Mouse (Mus musculus) testis, postnatal 10 days (tissue): ENCODE data around the gene Hrct1.
A peak's percentile ranks its signal among the peaks of the same experiment; 100 is the strongest.

Experiments
- DNase-seq: peaks from one replicate; pipeline ENCODE4 v3.0.0; 2021; ENCODE audit warnings: low spot score

Gene Hrct1

DNA sequence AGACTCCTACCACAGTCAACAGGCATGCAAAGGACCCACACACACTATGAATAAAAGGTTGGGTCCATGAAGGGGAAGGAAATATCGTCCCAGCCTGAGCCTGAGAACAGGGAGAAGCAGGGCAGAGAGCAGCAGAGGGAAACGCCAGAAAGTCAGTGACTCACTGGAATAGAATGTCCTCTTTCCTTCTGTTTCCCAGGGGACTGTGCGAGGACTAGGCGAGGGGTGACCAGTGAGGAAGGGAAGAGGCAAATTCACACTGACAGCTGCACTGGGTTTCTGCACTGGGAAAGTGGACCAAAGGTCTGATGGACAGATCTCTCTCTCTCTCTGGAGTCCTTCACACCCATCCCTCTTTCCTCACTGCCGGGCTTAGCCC is 1.6 kb downstream of the Hrct1 start:
- DNase-seq = no peak

DNA sequence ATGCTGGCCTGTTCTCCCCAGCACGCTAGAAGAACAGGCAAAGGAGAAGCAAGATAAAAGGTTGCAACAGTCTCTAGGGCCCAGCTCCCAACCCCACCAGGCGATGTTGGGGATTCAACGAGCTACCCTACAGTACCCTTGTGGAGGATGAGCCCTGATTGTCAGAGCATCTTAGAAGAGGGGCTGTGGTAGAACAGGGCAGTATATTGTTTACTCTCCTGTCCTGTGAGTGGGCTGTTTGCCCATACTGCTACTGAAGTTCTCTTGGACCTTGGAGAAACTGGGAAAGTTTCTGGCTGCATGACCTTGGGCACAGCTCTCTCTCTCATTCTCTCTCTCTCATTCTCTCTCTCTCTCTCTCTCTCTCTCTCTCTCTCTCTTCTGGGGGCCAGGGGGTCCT is 2.1 kb downstream of the Hrct1 start:
- peak; percentile 58 for DNase-seq

DNA sequence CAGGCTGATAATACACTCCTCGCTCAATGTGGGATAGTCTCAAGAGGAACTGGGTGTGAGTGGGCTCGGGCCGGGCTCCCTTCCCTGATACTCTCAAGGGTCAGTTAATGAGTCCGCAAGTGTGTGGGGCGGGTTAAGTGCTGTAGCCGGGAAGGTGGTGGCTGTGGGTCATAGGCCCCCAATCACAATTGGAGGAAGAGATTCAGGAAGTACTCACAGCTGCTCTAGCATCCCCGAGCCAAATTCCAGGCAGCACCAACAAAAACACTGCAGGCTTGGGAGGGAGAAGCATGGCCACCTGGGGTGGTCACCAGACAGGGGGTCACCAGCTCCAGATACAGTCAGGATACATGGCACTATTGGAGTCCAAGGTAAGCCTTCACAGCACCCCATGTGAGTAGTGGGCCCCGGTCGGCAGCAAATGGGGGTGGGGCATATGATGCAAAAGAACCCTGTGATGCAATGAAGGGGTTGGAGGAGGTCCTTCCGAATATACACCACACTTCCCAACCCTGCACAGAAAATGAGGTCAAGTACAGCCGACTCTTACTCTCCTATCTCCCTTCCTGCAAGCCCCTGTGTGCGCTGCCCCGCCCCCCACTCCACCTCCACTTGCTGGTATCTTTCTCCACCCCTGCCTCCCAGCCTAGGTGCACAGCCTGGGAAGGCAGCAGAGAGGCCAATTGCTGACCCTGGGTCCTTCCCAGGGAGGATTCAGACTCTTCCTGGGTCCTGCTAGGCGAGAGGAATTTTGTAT is 3.0 kb downstream of the Hrct1 start, which contains the start of gene Spaar:
TSS of gene Spaar (plus strand) at position 241 of the 757 bp plus-strand sequence.
- DNase-seq = peak; percentile 67

DNA sequence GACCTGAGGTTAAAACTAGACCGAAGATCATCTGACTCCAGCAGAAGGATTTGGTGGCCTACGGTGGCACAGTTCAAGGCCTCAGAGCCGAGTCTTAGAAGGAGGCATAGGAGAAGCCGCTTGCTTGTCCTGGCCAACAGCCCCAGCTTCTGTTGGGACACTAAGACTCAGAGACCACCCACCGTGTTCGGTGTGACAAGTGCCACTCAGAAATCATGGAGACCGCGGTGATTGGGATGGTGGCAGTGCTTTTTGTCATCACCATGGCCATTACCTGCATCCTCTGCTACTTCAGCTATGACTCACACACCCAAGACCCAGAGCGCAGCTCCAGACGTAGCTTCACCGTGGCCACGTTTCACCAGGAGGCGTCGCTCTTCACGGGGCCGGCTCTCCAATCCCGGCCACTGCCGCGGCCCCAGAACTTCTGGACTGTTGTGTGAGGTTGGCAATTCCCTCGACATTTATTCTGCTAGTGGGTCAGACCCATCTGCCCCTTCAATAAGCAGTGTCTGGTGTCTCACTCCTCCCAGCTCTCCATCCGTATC is 3.8 kb downstream of the Hrct1 start:
- peak; percentile 47 for DNase-seq

DNA sequence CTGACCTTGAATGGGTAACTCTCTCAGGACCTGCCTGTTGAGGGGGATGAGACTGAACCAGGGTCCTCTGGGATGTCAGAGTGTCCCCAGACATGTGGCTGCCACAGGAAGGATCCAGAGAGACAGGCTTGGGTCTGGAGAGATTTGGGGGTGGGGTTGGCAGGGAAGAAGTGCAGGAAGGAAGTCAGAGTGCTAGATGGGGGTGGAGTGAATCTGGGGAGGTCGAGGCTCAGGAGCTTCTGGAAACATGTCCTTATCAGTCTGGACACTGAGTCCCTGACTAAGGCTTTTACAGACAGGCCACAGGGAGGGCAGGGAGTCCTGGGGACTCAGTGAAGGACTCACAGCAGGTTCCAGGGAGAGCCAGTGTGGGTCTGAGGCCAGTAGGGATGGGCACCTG is 5.2 kb downstream of the Hrct1 start:
- peak; percentile 40 for DNase-seq

DNA sequence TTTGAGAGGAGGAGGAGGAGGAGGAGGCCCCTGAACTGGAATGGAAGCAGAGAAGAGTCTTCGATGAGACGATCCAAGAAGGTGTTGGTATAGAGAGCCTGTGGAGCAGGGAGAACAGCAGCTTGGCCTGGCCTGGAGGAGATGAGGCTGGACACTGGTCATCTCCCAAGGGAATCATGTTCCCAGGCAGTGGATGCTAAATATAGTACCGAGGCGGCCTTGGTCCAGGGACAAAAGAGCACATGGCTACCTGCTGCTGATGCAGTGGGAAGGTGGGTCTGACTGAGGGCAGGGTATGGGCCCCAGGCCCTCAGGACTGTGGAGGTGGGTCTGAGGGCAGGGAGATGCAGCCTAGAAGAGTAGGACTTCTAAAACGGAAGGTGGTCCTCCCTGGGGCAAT is 6.2 kb downstream of the Hrct1 start:
- peak; percentile 41 for DNase-seq

DNA sequence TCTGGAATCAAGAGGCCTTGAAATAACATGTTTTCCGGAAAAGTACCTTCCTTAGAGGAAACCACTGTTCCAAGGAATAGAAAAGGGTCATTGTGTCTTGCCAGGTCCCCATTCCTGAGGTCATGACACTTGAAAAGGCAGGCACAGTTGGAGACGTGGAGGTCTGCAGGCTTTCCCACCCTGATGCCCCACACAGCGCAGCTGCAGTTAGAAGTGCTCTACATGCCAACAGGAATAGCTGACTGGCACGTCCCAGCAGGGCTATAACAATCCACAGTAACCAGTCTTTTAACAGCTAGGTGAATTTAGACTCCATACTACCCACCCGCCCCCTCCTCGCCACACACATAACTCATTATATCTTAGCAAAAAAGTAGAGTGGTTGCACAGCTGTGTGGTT is 10.2 kb downstream of the Hrct1 start:
- peak; percentile 37 for DNase-seq

DNA sequence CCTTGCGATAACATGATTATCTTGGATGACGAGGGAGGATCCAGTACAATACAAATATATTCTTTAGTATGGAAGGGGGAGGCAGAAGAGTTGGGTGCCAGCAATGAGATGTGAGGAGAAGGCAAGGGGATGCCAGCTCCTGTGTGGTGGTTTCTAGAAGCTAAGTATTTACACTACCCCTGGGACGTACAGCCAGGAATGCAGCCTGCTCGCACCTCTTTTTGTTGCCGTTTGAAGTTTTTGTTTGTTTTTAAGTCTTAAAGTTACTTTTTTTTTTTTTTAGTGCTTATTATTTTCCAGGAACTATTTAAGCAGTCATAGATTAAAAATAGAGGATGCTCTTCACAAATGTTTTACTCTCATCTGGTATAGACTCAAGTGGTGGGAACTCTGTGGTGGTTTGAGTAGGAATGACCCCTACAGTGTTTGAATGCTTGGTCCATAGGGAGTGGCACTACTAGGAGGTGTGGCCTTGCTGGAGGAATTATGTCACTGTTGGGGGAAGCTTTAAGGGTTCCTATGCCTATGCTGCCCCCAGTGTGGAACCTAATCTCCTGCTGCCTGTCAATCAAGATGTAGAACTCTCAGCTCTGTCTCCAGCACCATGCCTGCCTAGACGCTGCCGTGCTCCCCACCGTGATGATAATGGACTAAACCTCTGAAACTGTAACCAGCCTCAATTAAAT is 12.1 kb downstream of the Hrct1 start:
- DNase-seq = peak; percentile 26

DNA sequence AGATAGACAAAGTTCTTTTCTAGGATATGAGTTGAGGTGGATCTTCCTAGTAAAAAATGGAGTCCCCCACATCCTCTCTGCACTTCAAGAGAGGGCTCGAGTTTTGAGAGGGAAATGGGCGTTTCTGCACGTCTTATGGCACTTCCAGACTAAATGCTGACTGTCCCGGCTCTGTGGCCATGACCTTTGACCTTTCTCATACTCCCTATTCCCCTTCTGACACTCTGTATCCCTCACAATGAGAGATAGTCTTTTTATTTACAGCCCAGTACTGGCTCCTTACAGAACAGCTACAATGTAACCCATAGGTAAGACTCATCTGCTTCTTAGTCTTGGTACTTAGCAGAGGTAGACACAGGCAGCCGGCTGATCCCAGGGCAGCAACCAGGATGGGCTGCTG is 14.5 kb downstream of the Hrct1 start:
- DNase-seq = peak; percentile 63

DNA sequence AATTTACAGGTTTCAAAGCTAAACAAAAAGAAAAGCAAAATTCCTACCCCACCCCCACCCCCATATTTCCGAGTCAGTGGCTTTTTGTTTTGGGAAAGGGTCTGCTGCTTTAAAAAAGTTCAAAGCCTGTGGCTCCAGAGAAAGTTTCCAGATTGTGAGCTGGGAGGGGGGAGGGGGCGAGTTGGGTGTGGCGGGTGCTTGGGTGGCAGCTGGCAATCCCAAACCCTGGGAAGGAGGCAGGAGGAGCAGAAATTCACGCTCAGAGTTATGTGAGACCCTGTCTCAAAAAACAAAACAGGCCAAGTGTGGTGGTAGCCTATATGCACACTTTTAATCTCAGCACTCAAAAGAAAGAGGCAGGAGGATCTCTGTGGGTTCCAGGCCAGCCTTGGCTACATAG is 15.6 kb downstream of the Hrct1 start:
- DNase-seq = no peak

DNA sequence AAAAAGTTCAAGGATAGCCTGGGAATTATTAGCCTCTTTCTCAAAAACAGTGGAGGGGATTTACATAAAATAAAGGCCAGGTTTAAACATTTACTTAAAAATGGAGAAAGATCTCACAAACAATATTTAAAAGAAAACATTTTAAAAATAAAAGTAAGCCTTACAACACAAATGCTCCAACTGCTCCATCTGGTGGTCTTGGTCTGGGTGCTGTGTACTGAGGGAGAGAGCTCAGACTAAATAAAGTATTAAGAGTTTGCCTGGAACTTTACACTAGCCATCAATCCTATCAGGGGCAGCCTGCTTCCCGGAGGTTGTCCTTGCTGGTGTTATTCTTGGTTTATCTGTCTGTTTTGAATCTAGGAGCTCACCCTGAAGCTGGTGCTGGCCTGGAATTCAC is 16.1 kb downstream of the Hrct1 start:
- DNase-seq = no peak

DNA sequence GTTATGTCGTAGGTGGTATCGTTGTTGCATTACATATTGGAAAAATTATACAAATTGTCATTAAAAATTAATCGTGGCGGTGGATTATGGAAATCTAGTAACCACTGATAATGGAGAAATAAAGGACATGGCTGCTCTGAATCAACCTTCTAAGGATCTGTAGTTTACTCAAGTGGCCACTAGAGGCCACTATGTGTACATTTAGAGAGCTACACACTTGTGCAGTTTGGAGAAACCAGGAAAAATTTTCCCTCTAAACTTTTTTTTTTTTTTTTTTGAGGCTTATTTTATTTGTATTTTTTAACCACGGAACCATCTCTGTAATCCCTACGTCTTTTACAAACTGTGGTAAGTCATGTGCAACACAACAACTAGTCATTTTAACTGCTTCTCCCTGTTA is 18.2 kb downstream of the Hrct1 start:
- DNase-seq = no peak

DNA sequence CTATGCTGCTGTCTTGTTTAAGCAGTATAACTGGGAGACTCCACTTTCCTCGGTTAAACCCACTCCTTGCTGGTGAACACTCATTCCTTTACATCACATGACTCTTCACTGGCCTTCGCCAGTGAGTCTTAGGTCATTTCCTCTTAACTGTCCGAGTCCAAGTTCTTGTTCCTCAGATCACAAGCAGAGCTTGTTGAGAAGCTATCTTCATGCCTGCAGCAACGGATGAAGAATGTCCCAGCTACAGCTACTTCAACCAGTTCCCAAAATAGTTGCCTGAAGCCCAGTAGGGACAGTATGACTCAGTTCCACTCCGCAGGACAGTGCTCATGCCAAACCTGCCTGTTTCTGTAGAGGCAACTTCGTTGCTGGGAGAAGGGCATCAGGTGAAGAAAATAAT is 30.2 kb downstream of the Hrct1 start:
- no peak for DNase-seq

DNA sequence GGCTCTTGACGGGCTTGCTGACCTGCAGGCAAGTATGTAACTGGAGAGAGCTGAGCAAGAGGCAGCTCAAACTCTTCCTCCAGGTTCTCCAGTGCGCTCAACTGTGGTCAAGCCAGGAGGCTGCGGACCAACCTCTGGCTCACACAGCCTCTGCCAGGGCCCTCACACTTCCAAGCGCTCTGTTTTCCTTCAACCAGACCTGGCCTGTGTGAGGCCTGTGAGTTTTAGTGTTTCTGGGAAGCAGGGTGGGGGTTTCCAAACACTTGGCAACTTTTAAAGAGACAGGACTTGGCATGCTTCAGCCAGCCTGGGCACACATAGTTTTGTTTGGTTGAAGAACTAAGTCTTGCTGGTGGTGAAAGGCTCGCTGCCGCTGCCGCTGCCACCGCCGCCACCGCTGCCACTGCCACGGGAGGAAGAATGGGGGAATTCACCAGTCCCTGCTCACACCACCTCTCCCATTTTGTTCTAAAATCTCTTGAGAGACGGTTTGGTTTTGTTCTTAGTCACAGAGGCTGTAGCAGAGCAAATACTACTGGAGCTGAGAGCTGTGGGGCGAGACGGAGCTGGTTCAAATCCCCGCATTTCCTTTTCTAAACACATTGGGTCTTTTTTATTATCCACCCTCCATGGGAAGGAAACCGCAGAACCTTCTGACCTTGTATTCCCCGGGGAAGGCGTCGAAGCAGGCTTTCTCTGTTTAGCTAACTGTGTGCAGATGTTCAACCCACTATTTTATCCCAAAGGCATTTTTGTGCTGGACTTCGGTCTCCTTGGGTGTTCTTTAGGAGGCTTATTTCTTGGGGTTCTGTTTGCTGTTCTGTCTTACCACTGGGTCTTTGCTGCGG is 32.8 kb downstream of the Hrct1 start:
- DNase-seq = no peak

DNA sequence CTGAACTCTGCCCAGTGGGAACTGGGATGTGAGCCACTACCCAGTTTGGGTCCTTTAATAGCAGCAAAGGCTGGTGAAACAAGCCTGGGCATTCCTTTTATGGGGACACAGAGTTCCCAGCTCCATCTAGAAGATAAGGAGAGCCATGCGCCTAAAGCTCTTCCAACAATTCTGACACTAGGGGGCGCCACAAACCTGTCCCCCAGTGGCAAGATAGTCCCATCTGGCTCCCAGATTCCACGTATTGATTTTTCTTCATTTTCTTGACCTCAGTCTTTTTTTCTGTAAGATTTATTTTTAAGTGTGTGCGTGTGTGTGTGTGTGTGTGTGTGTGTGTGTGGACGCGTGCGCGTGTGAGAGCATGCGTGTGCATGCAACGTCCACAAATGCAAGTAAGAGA is 33.5 kb downstream of the Hrct1 start:
- DNase-seq = peak; percentile 81

DNA sequence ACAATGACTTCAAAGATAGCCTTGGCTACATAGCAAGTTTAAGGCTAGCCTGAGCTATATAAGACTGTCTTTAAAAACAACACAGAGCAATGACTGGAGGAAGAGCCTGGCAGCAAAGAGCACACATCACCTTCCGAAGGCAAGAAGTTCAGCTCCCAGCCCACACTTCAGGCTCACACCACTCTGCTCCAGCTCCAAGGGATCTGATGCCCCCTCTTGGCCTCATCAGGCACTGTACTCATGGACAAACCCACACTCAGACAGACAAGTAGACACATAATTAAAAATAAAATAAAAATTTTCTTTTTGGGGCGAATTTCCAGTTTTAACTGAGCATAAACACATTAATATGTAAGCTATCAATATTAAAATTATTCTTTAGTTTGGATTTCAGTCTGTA is 34.3 kb downstream of the Hrct1 start:
- DNase-seq = no peak

DNA sequence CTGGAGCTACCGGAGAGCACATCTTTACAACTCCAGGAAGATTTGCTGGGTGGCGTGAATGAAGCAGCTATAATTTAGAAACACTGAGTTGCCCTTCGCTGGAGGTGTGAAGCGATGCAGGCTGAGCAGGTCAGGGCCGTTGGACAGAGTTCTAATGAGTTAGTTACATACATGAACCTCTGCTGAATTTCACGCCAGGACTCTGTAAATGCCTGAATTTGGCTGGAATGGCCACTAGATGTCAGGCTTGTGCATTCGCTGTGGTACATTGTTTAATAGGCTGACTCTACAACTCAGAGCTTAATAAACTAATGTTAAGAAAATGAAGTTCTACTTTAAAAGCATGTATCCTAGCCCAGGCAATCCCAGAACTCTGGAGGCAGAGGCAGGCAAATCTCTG is 36.4 kb downstream of the Hrct1 start:
- peak; percentile 70 for DNase-seq

DNA sequence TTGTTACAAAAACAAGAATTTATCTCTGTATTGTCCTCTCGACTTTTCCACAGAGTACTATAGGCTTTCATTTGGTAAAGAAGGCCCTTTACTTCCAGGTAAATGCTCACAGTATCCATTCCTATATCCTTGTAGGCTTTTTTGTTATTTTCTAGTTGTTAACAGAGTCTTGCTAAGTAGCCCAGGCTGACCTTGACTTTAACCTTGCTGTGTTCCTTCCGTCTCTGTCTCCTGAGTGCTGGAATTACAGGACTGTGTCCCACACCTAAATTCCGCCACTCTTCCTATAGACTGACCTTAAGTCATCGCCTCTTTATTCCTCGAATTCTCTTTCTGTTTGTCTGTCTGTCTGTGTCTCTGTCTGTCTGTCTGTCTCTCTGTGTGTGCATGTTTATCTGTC is 41.4 kb downstream of the Hrct1 start:
- peak; percentile 6 for DNase-seq

DNA sequence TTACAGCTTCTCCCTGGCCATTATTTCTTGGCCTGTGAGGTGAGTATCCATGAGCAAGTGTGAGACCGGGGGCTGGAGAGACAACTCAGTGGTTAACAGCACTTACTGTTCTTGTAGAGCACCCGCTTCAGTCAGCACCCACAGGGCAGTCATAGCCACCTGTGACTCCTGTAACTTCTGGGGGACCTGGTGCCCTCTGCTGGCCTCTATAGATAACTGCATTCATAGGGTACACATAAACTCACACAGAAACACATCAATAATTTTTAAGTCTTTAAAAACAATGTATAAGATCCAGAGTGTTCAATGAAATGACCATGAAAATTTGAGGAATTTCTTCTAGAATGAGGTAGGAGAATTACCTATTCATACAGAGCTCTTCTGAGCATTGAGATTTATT is 42.4 kb downstream of the Hrct1 start:
- peak; percentile 36 for DNase-seq

DNA sequence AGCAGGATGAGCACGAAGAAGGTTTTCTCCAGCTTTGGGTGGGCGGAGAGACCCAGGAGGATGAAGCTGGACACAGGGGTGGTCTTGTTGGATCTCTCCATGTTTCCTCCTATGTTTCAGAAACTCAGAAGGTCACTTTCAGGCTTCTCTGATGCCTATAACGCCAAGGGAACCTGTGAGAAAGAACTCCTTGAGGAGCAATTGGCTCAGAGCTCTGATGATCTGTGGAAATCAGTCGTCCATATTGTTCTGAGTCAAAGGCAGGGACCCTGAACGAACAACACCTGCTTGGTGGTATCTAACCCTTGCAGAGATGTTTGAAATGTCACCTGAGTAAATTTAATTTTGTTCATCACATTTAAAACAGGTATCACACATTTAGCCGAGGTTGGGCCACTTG is 43.9 kb downstream of the Hrct1 start, which contains the start of gene Olfr159:
TSS of gene Olfr159 (minus strand) at position 101 of the 400 bp plus-strand sequence.
- DNase-seq = peak; percentile 16

DNA sequence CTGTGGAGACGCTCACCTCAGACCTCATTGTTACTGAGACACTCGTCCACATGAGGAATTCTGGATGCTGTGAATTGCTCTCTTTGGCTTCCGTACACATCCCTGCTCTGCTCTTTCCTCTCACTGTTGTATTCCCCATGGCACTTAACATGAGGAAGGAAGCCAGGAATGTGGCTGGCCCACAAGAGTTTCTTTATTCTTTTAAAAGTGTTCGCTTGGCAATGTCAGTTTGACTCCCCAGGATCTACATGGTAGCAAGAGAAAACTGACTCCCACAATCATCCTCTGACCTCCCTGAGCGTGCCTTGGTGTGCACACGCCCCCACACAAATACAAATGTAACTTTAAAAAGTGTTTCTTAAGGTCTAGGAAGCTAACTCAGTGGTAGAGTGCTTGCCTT is 44.6 kb downstream of the Hrct1 start:
- peak; percentile 30 for DNase-seq

DNA sequence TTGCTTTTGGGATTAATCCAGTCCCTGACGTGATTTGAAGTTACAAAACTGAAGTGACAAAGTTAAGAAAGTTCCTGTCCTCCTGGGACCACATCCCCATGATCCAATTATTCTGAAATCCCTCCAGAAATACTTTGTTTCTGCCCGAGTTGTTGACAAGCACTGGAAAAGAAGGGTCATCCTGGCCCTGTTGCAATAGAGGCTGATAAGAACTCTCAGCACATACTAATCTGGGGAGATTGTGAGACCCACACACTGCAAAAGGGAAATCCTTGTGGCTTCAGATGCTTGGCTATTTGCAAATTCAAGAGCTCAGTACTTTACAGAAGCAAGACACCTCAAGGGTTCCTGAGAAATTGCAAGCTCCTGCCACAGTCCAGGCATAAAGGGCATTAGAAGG is 45.3 kb downstream of the Hrct1 start:
- no peak for DNase-seq
